Mouse (Mus musculus): Measurements from ENCODE around the gene Eya2. TPM values are rescaled to one million over a fixed set of nuclear protein-coding genes. Genes with fewer than 3 reads are reported as not detected.

Gene Eya2
- total and polyA plus RNA-seq, 3 experiments: not detected

DNA sequence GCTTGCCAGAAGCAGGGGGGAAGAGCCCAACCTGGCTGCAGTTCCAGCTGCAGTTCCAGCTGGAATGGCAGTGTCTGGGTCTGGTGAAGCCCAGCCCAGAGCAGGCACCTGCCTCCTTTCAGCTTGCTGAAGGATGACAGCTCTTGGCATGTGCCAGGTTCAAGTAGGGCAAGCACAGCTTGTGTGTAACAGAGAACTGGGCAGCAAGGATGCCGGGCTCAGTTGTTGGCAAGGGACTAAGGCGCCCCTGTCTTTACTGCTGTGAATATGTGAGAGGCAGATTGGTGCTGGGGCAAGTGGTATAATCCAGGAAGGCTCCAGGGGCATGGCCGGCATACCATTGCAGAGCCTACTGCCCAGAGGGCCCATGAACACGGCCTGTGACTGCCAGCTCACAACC is 11.3 kb upstream of the Eya2 start:
- DNase-seq (ENCODE audit: low read depth, low spot score): no peak
- no peaks in the 10 kb centered on the region for H3K27me3 ChIP-seq (ENCODE audit: control insufficient read depth in 1 of 2, insufficient read depth in 2 of 2, low read length in 2 of 2)
- no peaks in the 10 kb centered on the region for H3K9me3 ChIP-seq (replicated peaks; ENCODE audit: insufficient read depth, low read length)
- H3K4me1 ChIP-seq (ENCODE audit: control insufficient read depth in 1 of 2, insufficient read depth in 2 of 2, low read length in 2 of 2): no peaks in the 10 kb centered on the region
- H3K36me3 ChIP-seq (ENCODE audit: control insufficient read depth in 1 of 2, insufficient read depth in 2 of 2, low read length in 2 of 2): no peaks in the 10 kb centered on the region
- no peak overlapping the region for H3K9ac ChIP-seq (ENCODE audit: control insufficient read depth, low read depth, low read length, poor library complexity, severe bottlenecking)
- H3K27ac ChIP-seq (ENCODE audit: control insufficient read depth, low read depth, low read length): no peak overlapping the region
- H3K79me2 ChIP-seq (ENCODE audit: control insufficient read depth, insufficient read depth, low read length, poor library complexity): no peaks in the 10 kb centered on the region
- no peak overlapping the region for H3K4me3 ChIP-seq (ENCODE audit: control insufficient read depth in 1 of 2, insufficient read depth in 1 of 2, low read depth in 2 of 2, low read length in 2 of 2)
- TF ChIP-seq ZMIZ1 (IDR thresholded peaks at IDR 0.05; ENCODE audit: low read depth, low read length) (no peak), ELF1 (IDR thresholded peaks at IDR 0.05; ENCODE audit: low read depth, low read length) (no peak), POLR2A (IDR thresholded peaks at IDR 0.05; ENCODE audit: control insufficient read depth in 1 of 2, insufficient read depth in 1 of 2, low read depth in 1 of 2, low read length in 2 of 2, poor library complexity in 1 of 2) (no peak), POLR2AphosphoS5 (IDR thresholded peaks at IDR 0.05; ENCODE audit: borderline replicate concordance, low read depth, low read length) (no peak), KAT2A (conservative IDR thresholded peaks at IDR 0.05; ENCODE audit: low read depth, low read length) (no peak), ETS1 (IDR thresholded peaks at IDR 0.05; ENCODE audit: low read depth, low read length) (no peak), USF2 (IDR thresholded peaks at IDR 0.05; ENCODE audit: borderline replicate concordance in 1 of 2, insufficient read depth in 1 of 2, low read depth in 1 of 2, low read length in 2 of 2) (no peak), RAD21 (IDR thresholded peaks at IDR 0.05; ENCODE audit: low read depth, low read length) (no peak), SMC3 (IDR thresholded peaks at IDR 0.05; ENCODE audit: low read depth, low read length) (no peak), BHLHE40 (IDR thresholded peaks at IDR 0.05; ENCODE audit: borderline replicate concordance, low read depth, low read length) (no peak), GATA1 (IDR thresholded peaks at IDR 0.05; ENCODE audit: low read depth, low read length) (no peak), TCF12 (IDR thresholded peaks at IDR 0.05; ENCODE audit: low read depth, low read length) (no peak), NELFE (IDR thresholded peaks at IDR 0.05; ENCODE audit: low read depth, low read length) (no peak), CTCF (IDR thresholded peaks at IDR 0.05 in 2 of 3, conservative IDR thresholded peaks at IDR 0.05 in 1 of 3; ENCODE audit: control insufficient read depth in 1 of 3, insufficient read depth in 1 of 3, low read depth in 2 of 3, low read length in 3 of 3, poor library complexity in 1 of 3, severe bottlenecking in 1 of 3) (no peak), SIN3A (IDR thresholded peaks at IDR 0.05; ENCODE audit: low read length) (no peak), CHD2 (IDR thresholded peaks at IDR 0.05; ENCODE audit: low read length) (no peak)

DNA sequence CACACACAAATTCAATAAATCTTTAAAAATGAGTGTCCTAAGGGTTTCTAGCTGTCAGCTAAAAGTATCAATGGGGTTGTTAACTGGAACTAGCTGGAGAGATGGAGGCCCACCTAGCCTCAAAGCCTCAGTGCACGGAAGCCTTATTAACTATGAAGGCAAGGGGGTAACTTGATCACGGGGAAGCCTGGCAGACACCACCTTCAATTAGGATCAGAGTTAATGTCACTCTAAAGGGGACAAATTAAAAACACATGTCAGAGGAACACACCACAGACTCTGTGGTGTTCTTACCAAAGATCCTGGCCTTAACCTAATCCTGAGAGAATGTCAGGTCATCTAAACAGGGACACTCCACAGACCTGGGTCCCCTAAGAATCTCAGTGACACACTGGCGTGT is 10.3 kb upstream of the Eya2 start:
- Histone ChIP-seq H3K9me3 (replicated peaks; ENCODE audit: insufficient read depth, low read length) (no peaks in the 10 kb centered on the region), H3K36me3 (ENCODE audit: control insufficient read depth in 1 of 2, insufficient read depth in 2 of 2, low read length in 2 of 2) (no peaks in the 10 kb centered on the region), H3K27me3 (ENCODE audit: control insufficient read depth in 1 of 2, insufficient read depth in 2 of 2, low read length in 2 of 2) (no peaks in the 10 kb centered on the region), H3K27ac (ENCODE audit: control insufficient read depth, low read depth, low read length) (no peak overlapping the region), H3K4me3 (ENCODE audit: control insufficient read depth in 1 of 2, insufficient read depth in 1 of 2, low read depth in 2 of 2, low read length in 2 of 2) (no peak overlapping the region), H3K4me1 (ENCODE audit: control insufficient read depth in 1 of 2, insufficient read depth in 2 of 2, low read length in 2 of 2) (no peaks in the 10 kb centered on the region), H3K79me2 (ENCODE audit: control insufficient read depth, insufficient read depth, low read length, poor library complexity) (no peaks in the 10 kb centered on the region), H3K9ac (ENCODE audit: control insufficient read depth, low read depth, low read length, poor library complexity, severe bottlenecking) (no peak overlapping the region)
- no peak for DNase-seq (ENCODE audit: low read depth, low spot score)
- TF ChIP-seq NELFE (IDR thresholded peaks at IDR 0.05; ENCODE audit: low read depth, low read length) (no peak), MAFK (IDR thresholded peaks at IDR 0.05; ENCODE audit: borderline replicate concordance, low read depth, low read length) (no peak), ZKSCAN1 (IDR thresholded peaks at IDR 0.05; ENCODE audit: low read depth, low read length) (no peak), RAD21 (IDR thresholded peaks at IDR 0.05; ENCODE audit: low read depth, low read length) (no peak), POLR2A (IDR thresholded peaks at IDR 0.05; ENCODE audit: control insufficient read depth in 1 of 2, insufficient read depth in 1 of 2, low read depth in 1 of 2, low read length in 2 of 2, poor library complexity in 1 of 2) (no peak), ELF1 (IDR thresholded peaks at IDR 0.05; ENCODE audit: low read depth, low read length) (no peak)
